Mouse (Mus musculus) hindbrain, embryonic 14.5 days (tissue): ENCODE data around the gene Ifit3b. TPM values are rescaled to one million over a fixed set of nuclear protein-coding genes. Genes with fewer than 3 reads are reported as not detected.
"Not testable (repeated sequence)": the region's sequence is repeated elsewhere in the genome, so short reads cannot be mapped to it uniquely, and the experiment has no call there.

ENCODE experiments used
- ATAC-seq: fragments of 200-750 bp; cut with Nextera tagmentation; 2 replicates; pipeline ENCODE4 v1.8.0; 2017; ENCODE audit warnings: moderate number of reproducible peaks, mild to moderate bottlenecking, moderate TSS enrichment, moderate library complexity; ENCODE audit not compliant: low FRiP score
- DNase-seq: peaks from one replicate; pipeline ENCODE4 v3.0.0-alpha.2; 2015; ENCODE audit warnings: low spot score
- H3K27ac ChIP-seq: fragments of 300-500 bp; sonication (generic); 2 replicates; pipeline ENCODE4 v1.5.1; 2014; ENCODE audit warnings: mild to moderate bottlenecking, moderate library complexity
- H3K27me3 ChIP-seq: fragments of 300-500 bp; sonication (generic); 2 replicates; pipeline ENCODE4 v1.6.1; 2014; ENCODE audit warnings: mild to moderate bottlenecking, low read length, mixed read lengths; ENCODE audit not compliant: control insufficient read depth, insufficient read depth
- H3K36me3 ChIP-seq: fragments of 300-500 bp; sonication (generic); replicated peaks from 2 replicates; pipeline ENCODE4 v1.6.1; 2014; ENCODE audit not compliant: control insufficient read depth, insufficient read depth
- H3K4me1 ChIP-seq: fragments of 300-500 bp; sonication (generic); replicated peaks from 2 replicates; pipeline ENCODE4 v1.6.1; 2014; ENCODE audit warnings: antibody characterized with exemption, low read length, mixed read lengths; ENCODE audit not compliant: control insufficient read depth, insufficient read depth
- H3K4me2 ChIP-seq: fragments of 300-500 bp; sonication (generic); replicated peaks from 2 replicates; pipeline ENCODE4 v1.6.1; 2014; ENCODE audit warnings: mild to moderate bottlenecking, moderate library complexity
- H3K4me3 ChIP-seq: fragments of 300-500 bp; sonication (generic); replicated peaks from 2 replicates; pipeline ENCODE4 v1.5.1; 2014; ENCODE audit warnings: mild to moderate bottlenecking, low read length
- H3K9ac ChIP-seq: fragments of 300-500 bp; sonication (generic); 2 replicates; pipeline ENCODE4 v1.6.1; 2014
- H3K9me3 ChIP-seq: fragments of 300-500 bp; sonication (generic); 2 replicates; pipeline ENCODE4 v1.6.1; 2016; ENCODE audit warnings: low read length; ENCODE audit not compliant: control insufficient read depth
- WGBS: fragments of 180-500 bp; shearing (Covaris S2); extraction: QIAGEN DNeasy Blood & Tissue Kit; methylation state at CpG from one replicate; pipeline ENCODE4 v1.1.7; 2014; 5-methylcytosine and 5-hydroxymethylcytosine counted together
- polyA plus RNA-seq: library from polyadenylated mRNA; unstranded; fragments of >200 nt; fragmentation: Nextera tagmentation; extraction: Ambion mirVana; gene quantifications from 2 replicates; pipeline ENCODE4 v1.2.1, GENCODE M21; 2014

Ifit3b gene
- polyA plus RNA-seq, 1 experiment from 2014 or later, result 0.52 TPM

GRCm38 (mm10) chr19:34601888-34602287, 5.9 kb upstream of the Ifit3b start, which contains the start of gene Ifit1bl1:
Ifit1bl1 (minus strand) TSS chr19:34601956.
- DNase-seq, ATAC-seq, H3K4me2 ChIP-seq, H3K9ac ChIP-seq, H3K36me3 ChIP-seq, H3K4me1 ChIP-seq, H3K9me3 ChIP-seq, H3K27ac ChIP-seq, H3K27me3 ChIP-seq, H3K4me3 ChIP-seq: not testable (repeated sequence)
- 43% methylated on average over 1 of the region's 1 CpGs for WGBS

GRCm38 (mm10) chr19:34605472-34605871, 2.3 kb upstream of the Ifit3b start:
- Histone ChIP-seq H3K4me3 (no peak overlapping the region), H3K4me2 (no peak overlapping the region), H3K36me3 (no peaks in the 10 kb centered on the region), H3K27ac (no peak overlapping the region), H3K4me1 (no peaks in the 10 kb centered on the region), H3K9ac (no peak overlapping the region), H3K27me3 (no peaks in the 10 kb centered on the region), H3K9me3 (no peaks in the 10 kb centered on the region)
- DNase-seq (no peak), ATAC-seq (no peak)
- WGBS, result 91% methylated on average over 3 of the region's 3 CpGs

- 78% methylated on average over 3 of the region's 3 CpGs for WGBS
- not testable (repeated sequence) for H3K9me3 ChIP-seq, H3K9ac ChIP-seq, DNase-seq, H3K27me3 ChIP-seq, H3K36me3 ChIP-seq, H3K4me1 ChIP-seq, H3K4me2 ChIP-seq, H3K4me3 ChIP-seq, H3K27ac ChIP-seq, ATAC-seq
Measured at GRCm38 (mm10) chr19:34610118-34610517, 2.3 kb downstream of the Ifit3b start.

GRCm38 (mm10) chr19:34612243-34613001, 4.7 kb downstream of the Ifit3b start:
- not testable (repeated sequence) for H3K9ac ChIP-seq, DNase-seq, H3K4me2 ChIP-seq, H3K4me1 ChIP-seq, H3K9me3 ChIP-seq, H3K27ac ChIP-seq, ATAC-seq, H3K36me3 ChIP-seq, H3K4me3 ChIP-seq, H3K27me3 ChIP-seq
- 85% methylated on average over 5 of the region's 11 CpGs for WGBS

- Histone ChIP-seq H3K9ac (no peak overlapping the region), H3K4me3 (no peak overlapping the region), H3K27me3 (no peaks in the 10 kb centered on the region), H3K9me3 (no peaks in the 10 kb centered on the region), H3K4me1 (no peaks in the 10 kb centered on the region), H3K4me2 (no peak overlapping the region), H3K27ac (no peak overlapping the region), H3K36me3 (no peaks in the 10 kb centered on the region)
- ATAC-seq (no peak), DNase-seq (no peak)
- WGBS, result 96% methylated on average over 5 of the region's 5 CpGs
Measured at GRCm38 (mm10) chr19:34620871-34621270, 13.1 kb downstream of the Ifit3b start.

- 98% methylated on average over 6 of the region's 6 CpGs for WGBS
- H3K27me3 ChIP-seq, result no peaks in the 10 kb centered on the region
- no peak overlapping the region for H3K4me3 ChIP-seq
- no peaks in the 10 kb centered on the region for H3K9me3 ChIP-seq
- no peak overlapping the region for H3K4me2 ChIP-seq
- no peak overlapping the region for H3K9ac ChIP-seq
- no peaks in the 10 kb centered on the region for H3K4me1 ChIP-seq
- H3K36me3 ChIP-seq, result no peaks in the 10 kb centered on the region
- no peak for ATAC-seq
- no peak for DNase-seq
- H3K27ac ChIP-seq, result no peak overlapping the region
Measured at GRCm38 (mm10) chr19:34623781-34624180, 16.0 kb downstream of the Ifit3b start.

GRCm38 (mm10) chr19:34624663-34625062, 16.9 kb downstream of the Ifit3b start:
- Histone ChIP-seq H3K4me1 (no peaks in the 10 kb centered on the region), H3K27me3 (no peaks in the 10 kb centered on the region), H3K9ac (no peak overlapping the region), H3K27ac (no peak overlapping the region), H3K4me3 (no peak overlapping the region), H3K9me3 (no peaks in the 10 kb centered on the region), H3K4me2 (no peak overlapping the region), H3K36me3 (no peaks in the 10 kb centered on the region)
- WGBS, result 86% methylated on average over 4 of the region's 4 CpGs
- DNase-seq, result no peak
- ATAC-seq, result no peak

- Histone ChIP-seq H3K9ac (no peak overlapping the region), H3K27me3 (no peaks in the 10 kb centered on the region), H3K36me3 (no peaks in the 10 kb centered on the region), H3K27ac (no peak overlapping the region), H3K9me3 (no peaks in the 10 kb centered on the region), H3K4me1 (no peaks in the 10 kb centered on the region), H3K4me2 (no peak overlapping the region), H3K4me3 (no peak overlapping the region)
- 86% methylated on average over 2 of the region's 2 CpGs for WGBS
- no peak for ATAC-seq
- no peak for DNase-seq
Measured at GRCm38 (mm10) chr19:34627496-34627895, 19.7 kb downstream of the Ifit3b start.

- H3K9me3 ChIP-seq, result no peaks in the 10 kb centered on the region
- no peaks in the 10 kb centered on the region for H3K4me1 ChIP-seq
- H3K9ac ChIP-seq, result no peak overlapping the region
- ATAC-seq (no peak), DNase-seq (no peak)
- H3K4me2 ChIP-seq, result no peak overlapping the region
- H3K27ac ChIP-seq, result no peak overlapping the region
- H3K27me3 ChIP-seq, result no peaks in the 10 kb centered on the region
- H3K4me3 ChIP-seq, result no peak overlapping the region
- no peaks in the 10 kb centered on the region for H3K36me3 ChIP-seq
Measured at GRCm38 (mm10) chr19:34631487-34631886, 23.7 kb downstream of the Ifit3b start.

GRCm38 (mm10) chr19:34633484-34633883, 25.7 kb downstream of the Ifit3b start:
- DNase-seq (no peak), ATAC-seq (no peak)
- WGBS, result 83% methylated on average over 2 of the region's 2 CpGs
- Histone ChIP-seq H3K9ac (no peak overlapping the region), H3K4me1 (no peaks in the 10 kb centered on the region), H3K4me2 (no peak overlapping the region), H3K27me3 (no peaks in the 10 kb centered on the region), H3K9me3 (no peaks in the 10 kb centered on the region), H3K36me3 (no peaks in the 10 kb centered on the region), H3K27ac (no peak overlapping the region), H3K4me3 (no peak overlapping the region)
